Mouse (Mus musculus) limb, embryonic 11.5 days (tissue): ENCODE results near the gene Cd200r3. TPM values are rescaled to one million over a fixed set of nuclear protein-coding genes. Genes with fewer than 3 reads are reported as not detected.

Experiments
- ATAC-seq: fragments of 200-750 bp; cut with Nextera tagmentation; 2 replicates; pipeline ENCODE4 v1.8.0; 2017; ENCODE audit warnings: low read depth; ENCODE audit not compliant: insufficient number of reproducible peaks, low FRiP score, low TSS enrichment
- DNase-seq: peaks from one replicate; pipeline ENCODE4 v3.0.0-alpha.2; 2015; ENCODE audit warnings: low spot score
- H3K27ac ChIP-seq: fragments of 300-500 bp; sonication (generic); replicated peaks from 2 replicates; pipeline ENCODE4 v1.5.1; 2014; ENCODE audit warnings: low read depth, mild to moderate bottlenecking, low read length
- H3K27me3 ChIP-seq: fragments of 300-500 bp; sonication (generic); 2 replicates; pipeline ENCODE4 v1.6.1; 2014; ENCODE audit warnings: mild to moderate bottlenecking, low read length, mixed read lengths; ENCODE audit not compliant: control insufficient read depth, insufficient read depth
- H3K36me3 ChIP-seq: fragments of 300-500 bp; sonication (generic); 2 replicates; pipeline ENCODE4 v1.6.1; 2014; ENCODE audit warnings: mild to moderate bottlenecking, low read length, moderate library complexity, mixed read lengths; ENCODE audit not compliant: control insufficient read depth, insufficient read depth
- H3K4me1 ChIP-seq: fragments of 300-500 bp; sonication (generic); 2 replicates; pipeline ENCODE4 v1.6.1; 2014; ENCODE audit warnings: low read length, mixed read lengths; ENCODE audit not compliant: control insufficient read depth, insufficient read depth
- H3K4me2 ChIP-seq: fragments of 300-500 bp; sonication (generic); 2 replicates; pipeline ENCODE4 v1.6.1; 2014; ENCODE audit warnings: low read depth, mild to moderate bottlenecking, moderate library complexity; ENCODE audit not compliant: severe bottlenecking
- H3K4me3 ChIP-seq: fragments of 300-500 bp; sonication (generic); 2 replicates; pipeline ENCODE4 v1.5.1; 2014; ENCODE audit warnings: low read depth, low read length
- H3K9ac ChIP-seq: fragments of 300-500 bp; sonication (generic); 2 replicates; pipeline ENCODE4 v1.6.1; 2014; ENCODE audit warnings: mild to moderate bottlenecking, low read length
- H3K9me3 ChIP-seq: fragments of 300-500 bp; sonication (generic); 2 replicates; pipeline ENCODE4 v1.6.1; 2016; ENCODE audit warnings: low read length; ENCODE audit not compliant: control insufficient read depth
- WGBS: fragments of 180-500 bp; shearing (Covaris S2); extraction: QIAGEN DNeasy Blood & Tissue Kit; methylation state at CpG from one replicate; pipeline ENCODE4 v1.1.7; 2014; 5-methylcytosine and 5-hydroxymethylcytosine counted together
- polyA plus RNA-seq: library from polyadenylated mRNA; unstranded; fragments of >200 nt; fragmentation: Nextera tagmentation; extraction: Ambion mirVana; gene quantifications from 2 replicates; pipeline ENCODE4 v1.2.1, GENCODE M21; 2014

The Cd200r3 gene
- polyA plus RNA-seq: not detected in 2 replicates

- no peak within 1 kb of the TSS for H3K4me2 ChIP-seq
- ATAC-seq: no peak
Measured at GRCm38 (mm10) chr16:44943468-44943867, at the start of gene Cd200r3. Cd200r3 (plus strand) TSS chr16:44943678.

DNA sequence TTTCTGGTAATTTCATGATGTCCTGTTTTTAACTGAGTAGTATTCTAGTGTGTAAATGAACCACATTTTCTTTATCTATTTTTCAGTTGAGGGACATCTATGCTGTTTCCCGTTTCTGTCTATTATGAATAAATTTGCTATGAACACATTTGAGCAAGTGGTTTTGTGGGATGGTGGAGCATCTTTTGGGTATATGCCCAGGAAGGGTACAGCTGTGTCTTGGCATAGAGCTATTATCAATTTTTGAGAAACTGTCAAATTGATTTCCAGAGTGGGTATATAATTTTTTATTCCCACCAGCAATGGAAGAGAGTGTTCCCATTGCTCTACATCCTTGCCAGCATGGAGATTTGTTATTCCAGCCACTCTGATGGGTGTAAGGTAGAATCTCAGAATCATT lies 11.5 kb upstream of the Cd200r3 start:
- whole genome bisulfite sequencing: 83% methylated on average over 1 of the region's 1 CpGs
- no peak for DNase-seq

More at GRCm38 (mm10) chr16:44943468-44943867, at the start of gene Cd200r3:
- Histone ChIP-seq H3K36me3 (no peaks in the 10 kb centered on the region), H3K4me3 (no peak within 1 kb of the TSS), H3K27ac (no peak within 1 kb of the TSS), H3K9ac (no peak within 1 kb of the TSS), H3K27me3 (no peaks in the 10 kb centered on the region), H3K4me1 (no peaks in the 10 kb centered on the region), H3K9me3 (no peaks in the 10 kb centered on the region)
- WGBS: 70% methylated on average over 3 of the region's 3 CpGs
- DNase-seq: no peak

DNA sequence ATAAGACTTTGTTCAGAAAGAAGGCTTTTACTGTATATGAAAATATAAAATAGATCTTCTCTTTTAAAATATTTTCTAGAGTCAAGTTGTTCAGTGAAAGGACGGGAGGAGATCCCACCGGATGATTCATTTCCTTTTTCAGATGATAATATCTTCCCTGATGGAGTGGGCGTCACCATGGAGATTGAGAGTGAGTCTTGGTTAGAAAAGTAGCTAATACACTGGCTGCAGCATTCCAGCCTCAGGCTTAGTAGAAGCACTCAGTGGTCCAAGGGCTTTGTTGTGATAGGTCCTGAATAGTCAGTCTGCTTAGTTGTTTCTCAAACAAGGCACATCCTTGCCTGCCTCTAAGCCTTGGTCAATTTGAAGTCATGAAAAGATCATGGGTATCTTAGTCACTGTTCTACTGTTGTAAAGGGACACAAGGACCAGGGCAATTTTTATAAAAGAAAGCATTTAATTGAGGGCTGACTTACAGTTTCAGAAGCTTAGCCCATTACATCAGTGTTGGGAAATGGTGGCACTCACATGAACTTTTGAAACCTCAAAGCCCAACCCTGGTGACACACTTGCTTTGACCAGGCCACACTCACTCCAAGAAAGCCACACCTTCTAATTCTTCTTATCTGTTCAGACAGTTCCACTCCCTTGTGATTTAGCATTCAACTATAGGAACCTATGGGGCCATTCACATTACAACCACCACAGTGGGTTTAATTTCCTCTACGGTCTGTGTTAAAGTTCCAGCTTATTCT lies 8.1 kb downstream of the Cd200r3 start:
- no peak overlapping the region for H3K4me3 ChIP-seq
- WGBS: 78% methylated on average over 4 of the region's 4 CpGs

More for the DNA sequence above, 11.5 kb upstream of the Cd200r3 start:
- Histone ChIP-seq H3K9ac (no peak overlapping the region), H3K27ac (no peak overlapping the region), H3K36me3 (no peaks in the 10 kb centered on the region), H3K4me2 (no peak overlapping the region), H3K4me3 (no peak overlapping the region), H3K9me3 (no peaks in the 10 kb centered on the region), H3K4me1 (no peaks in the 10 kb centered on the region), H3K27me3 (no peaks in the 10 kb centered on the region)
- ATAC-seq: no peak

DNA sequence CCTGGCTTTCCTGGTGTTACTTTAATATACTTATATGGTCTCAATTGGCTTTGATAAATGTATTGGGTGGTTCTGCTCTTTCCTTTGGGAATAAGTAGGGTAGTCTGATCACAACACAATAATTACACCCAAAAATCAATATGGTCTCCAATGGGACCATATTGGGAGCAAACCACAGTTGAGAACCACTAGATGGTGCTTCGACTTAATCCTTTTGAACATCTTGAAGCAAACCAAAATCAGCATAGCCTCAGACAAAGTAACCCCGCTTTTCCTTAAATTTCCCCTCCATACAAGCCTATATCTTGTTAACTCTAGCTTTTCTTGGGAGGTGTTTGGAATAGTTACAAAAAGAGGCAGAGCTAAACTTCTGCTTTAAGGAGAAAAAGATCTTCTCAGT lies 18.8 kb downstream of the Cd200r3 start:
- Histone ChIP-seq H3K27ac (no peak overlapping the region), H3K4me1 (no peaks in the 10 kb centered on the region), H3K27me3 (no peaks in the 10 kb centered on the region), H3K36me3 (no peaks in the 10 kb centered on the region), H3K4me2 (no peak overlapping the region), H3K9me3 (no peaks in the 10 kb centered on the region), H3K9ac (no peak overlapping the region), H3K4me3 (no peak overlapping the region)
- ATAC-seq (no peak), DNase-seq (no peak)
- WGBS: 83% methylated on average over 2 of the region's 2 CpGs

More for the DNA sequence above, 8.1 kb downstream of the Cd200r3 start:
- H3K27me3 ChIP-seq: no peaks in the 10 kb centered on the region
- no peak overlapping the region for H3K4me2 ChIP-seq
- ATAC-seq (no peak), DNase-seq (no peak)
- H3K36me3 ChIP-seq: no peaks in the 10 kb centered on the region
- no peaks in the 10 kb centered on the region for H3K9me3 ChIP-seq
- H3K9ac ChIP-seq: no peak overlapping the region
- no peak overlapping the region for H3K27ac ChIP-seq
- no peaks in the 10 kb centered on the region for H3K4me1 ChIP-seq

- Histone ChIP-seq H3K27ac (no peak overlapping the region), H3K9me3 (no peaks in the 10 kb centered on the region), H3K36me3 (no peaks in the 10 kb centered on the region), H3K27me3 (no peaks in the 10 kb centered on the region), H3K4me1 (no peaks in the 10 kb centered on the region), H3K4me3 (no peak overlapping the region), H3K9ac (no peak overlapping the region), H3K4me2 (no peak overlapping the region)
- DNase-seq: no peak
- 89% methylated on average over 2 of the region's 2 CpGs for WGBS
- ATAC-seq: no peak
Measured at GRCm38 (mm10) chr16:44962777-44963176, 19.3 kb downstream of the Cd200r3 start.

- H3K4me2 ChIP-seq: no peak overlapping the region
- no peak for DNase-seq
- no peaks in the 10 kb centered on the region for H3K36me3 ChIP-seq
- H3K27me3 ChIP-seq: no peaks in the 10 kb centered on the region
- no peak for ATAC-seq
- no peak overlapping the region for H3K9ac ChIP-seq
- no peaks in the 10 kb centered on the region for H3K4me1 ChIP-seq
- H3K9me3 ChIP-seq: no peaks in the 10 kb centered on the region
- no peak overlapping the region for H3K4me3 ChIP-seq
- H3K27ac ChIP-seq: no peak overlapping the region
- 88% methylated on average over 6 of the region's 6 CpGs for WGBS
Measured at GRCm38 (mm10) chr16:44964526-44965374, 21.3 kb downstream of the Cd200r3 start.

DNA sequence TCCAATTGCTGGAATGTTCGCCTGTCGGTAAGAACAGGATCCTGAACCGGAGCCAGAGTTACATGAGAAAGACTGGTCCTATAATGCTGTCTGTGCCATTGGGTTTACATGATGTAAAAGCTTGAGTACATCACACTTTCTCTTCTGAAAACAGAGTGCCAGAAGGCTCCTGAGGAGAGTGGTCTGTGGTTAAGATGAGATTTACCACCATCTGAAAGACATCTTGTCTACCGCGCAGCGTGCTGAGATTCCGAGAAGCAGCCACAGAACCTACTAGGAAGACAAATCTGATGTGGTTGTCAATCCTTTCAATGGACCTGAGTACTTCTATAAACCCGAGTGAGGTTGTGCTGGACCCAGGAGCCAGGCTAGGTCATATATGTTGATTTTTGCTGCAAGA lies 21.9 kb downstream of the Cd200r3 start:
- H3K27ac ChIP-seq: no peak overlapping the region
- 92% methylated on average over 8 of the region's 8 CpGs for WGBS
- H3K9me3 ChIP-seq: no peaks in the 10 kb centered on the region
- no peak overlapping the region for H3K9ac ChIP-seq
- H3K4me3 ChIP-seq: no peak overlapping the region
- ATAC-seq (no peak), DNase-seq (no peak)
- no peaks in the 10 kb centered on the region for H3K36me3 ChIP-seq
- no peaks in the 10 kb centered on the region for H3K27me3 ChIP-seq
- no peaks in the 10 kb centered on the region for H3K4me1 ChIP-seq
- no peak overlapping the region for H3K4me2 ChIP-seq

GRCm38 (mm10) chr16:44965890-44966289 lies 22.4 kb downstream of the Cd200r3 start:
- H3K9ac ChIP-seq: no peak overlapping the region
- no peaks in the 10 kb centered on the region for H3K36me3 ChIP-seq
- no peak for ATAC-seq
- no peaks in the 10 kb centered on the region for H3K4me1 ChIP-seq
- no peak for DNase-seq
- no peak overlapping the region for H3K4me2 ChIP-seq
- H3K27ac ChIP-seq: no peak overlapping the region
- no peaks in the 10 kb centered on the region for H3K9me3 ChIP-seq
- no peak overlapping the region for H3K4me3 ChIP-seq
- 62% methylated on average over 3 of the region's 3 CpGs for WGBS
- no peaks in the 10 kb centered on the region for H3K27me3 ChIP-seq
